ENCODE assay signal across 8 mouse cellular contexts in the genomic region with DNA sequence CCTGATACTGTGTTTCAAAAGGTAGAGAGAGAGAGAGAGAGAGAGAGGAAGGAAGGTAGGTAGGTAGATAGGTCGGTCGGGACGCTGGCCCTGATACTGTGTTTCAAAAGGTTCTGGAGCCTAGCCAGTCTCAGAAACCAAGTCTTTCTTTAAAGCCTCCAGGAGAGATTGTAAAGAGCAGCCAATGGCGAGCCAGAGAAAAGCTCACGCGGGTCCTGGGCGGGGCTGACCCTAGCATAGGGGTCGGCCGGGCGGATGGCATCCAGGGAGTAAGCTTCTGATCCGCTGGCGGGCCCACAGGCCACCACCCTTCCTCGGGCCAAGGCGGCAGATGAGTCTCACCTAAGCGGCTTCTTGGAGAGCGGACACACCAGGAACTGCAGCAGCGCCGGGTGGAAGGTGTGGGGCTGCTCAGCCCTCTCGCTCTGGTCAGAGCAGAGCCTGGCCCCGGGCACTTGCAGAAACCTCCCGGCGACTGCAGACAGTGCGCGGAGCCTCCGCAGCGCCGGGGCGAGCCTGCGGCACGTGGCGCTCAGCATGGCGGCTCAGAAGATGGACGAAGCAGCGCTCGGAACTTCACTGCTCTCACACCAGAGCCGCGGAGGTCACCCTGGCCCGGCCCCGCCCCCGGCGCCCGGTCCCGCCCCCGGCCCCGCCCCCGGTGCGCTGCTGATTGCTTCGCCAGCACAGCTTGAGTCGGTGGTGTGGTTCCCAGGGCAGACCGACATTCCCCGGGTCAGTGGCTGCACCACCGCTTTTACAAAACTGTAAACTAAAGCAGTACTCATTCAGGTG. TPM values are rescaled to one million over a fixed set of nuclear protein-coding genes. Genes with fewer than 3 reads are reported as not detected.
A peak's percentile ranks its signal among the peaks of the same experiment; 100 is the strongest.
DNase-seq lines count a peak whose midpoint lies in the region; ATAC-seq and TF ChIP-seq lines count a peak whose summit lies in the region.

TSS of gene Pyurf (minus strand) at position 612 of the 795 bp plus-strand sequence.

- TF ChIP-seq POLR2A in lung, adult 2 months (IDR thresholded peaks at IDR 0.05; ENCODE audit: borderline replicate concordance, extremely low read depth, low read depth, low read length) = peak; percentile 38; the same call in 1 of the 2 replicates

- H3K4me1 ChIP-seq in forebrain, embryonic 15.5 days = peaks cover 5% of the 10 kb centered on the region; the same call in 1 of the 2 replicates
- H3K4me1 ChIP-seq in lung, adult 2 months (ENCODE audit: control insufficient read depth, insufficient read depth, low read length) = no peaks in the 10 kb centered on the region

- no peaks in the 10 kb centered on the region for H3K9me3 ChIP-seq in forebrain, embryonic 15.5 days

- WGBS in forebrain, embryonic 15.5 days = under 1% methylated on average over 52 of the region's 52 CpGs
- WGBS in lung, adult 2 months = under 1% methylated on average over 52 of the region's 52 CpGs

- DNase-seq in ES-CJ7 (ENCODE audit: low read depth, low spot score) = peak; percentile 86
- peak; percentile 89 for DNase-seq in cerebellum, adult 11-12 months
- DNase-seq in heart, postnatal 25 days (ENCODE audit: low spot score) = peak; percentile 78
- DNase-seq in layer of hippocampus, adult 18-20 months (ENCODE audit: low spot score in 2 of 2) = peak; percentile 66 to 86
- peak; percentile 83 for DNase-seq in lung, adult 2 months
- DNase-seq in thymus, adult 18-20 months = peak; percentile 76 to 83

- TF ChIP-seq CTCF in lung, adult 2 months (IDR thresholded peaks at IDR 0.05; ENCODE audit: insufficient read depth, low read length) = no peak

- H3K9ac ChIP-seq in forebrain, embryonic 15.5 days (replicated peaks) = peak within 1 kb of the TSS; percentile 84

- H3K36me3 ChIP-seq in forebrain, embryonic 15.5 days = 0 out of 2 replicates have a peak, but pooled peaks cover 3% of the 10 kb centered on the region

- H3K27me3 ChIP-seq in forebrain, embryonic 15.5 days = no peaks in the 10 kb centered on the region

- intact Hi-C loops in heart, postnatal 25 days (cut with DNase I) = loop anchor here (1.0 to 10.0 kb wide), 4 partner anchors 12 to 897 kb away; partner anchors contain the start of genes Herc6 and Kbtbd2

- H3K4me3 ChIP-seq in forebrain, embryonic 15.5 days = peak within 1 kb of the TSS; percentile 90
- peak within 1 kb of the TSS; percentile 78 for H3K4me3 ChIP-seq in lung, adult 2 months (replicated peaks; ENCODE audit: extremely low read depth, low read depth, low read length)

- H3K27ac ChIP-seq in forebrain, embryonic 15.5 days (replicated peaks) = peak within 1 kb of the TSS; percentile 83

- H3K4me2 ChIP-seq in forebrain, embryonic 15.5 days (replicated peaks) = peak within 1 kb of the TSS; percentile 73

- ATAC-seq in forebrain, embryonic 15.5 days (replicated peaks) = peak; percentile 97
- peak; percentile 91 for ATAC-seq in neutrophil, adult 5-6 weeks (ENCODE audit: extremely low read depth, insufficient number of reproducible peaks, low FRiP score, poor library complexity, severe bottlenecking)

RNA-seq across cellular contexts. Expression of gene Pyurf, which starts in this region (rescaled TPM):
- polyA plus RNA-seq in forebrain, embryonic 15.5 days (2015; fragmentation: Nextera tagmentation; extraction: Ambion mirVana) = 9.2 and 10.8 TPM in 2 replicates
- 10 to 100 TPM; 24.0 to 25.3 TPM for total RNA-seq in heart, postnatal 25 days (2021)
- 1 to 10 TPM; 7.8 to 9.2 TPM for total RNA-seq in layer of hippocampus, adult 18-20 months (2021)
- polyA plus RNA-seq in lung, adult 2 months (2012; rRNA removed) = 7.3 and 8.4 TPM in 2 replicates
- total RNA-seq in neutrophil, adult 5-6 weeks (2017) = 9.8 and 10.2 TPM in 2 replicates

Comparison
In these comparisons a context has a peak if more than half of its experiments do, and no peak if none do; other contexts are left out.
1. Peak in every context shown above with its lines: DNase-seq, ATAC-seq, H3K4me3 ChIP-seq and H3K27ac ChIP-seq.